Mouse (Mus musculus): ENCODE data around the gene Cmbl. TPM values are rescaled to one million over a fixed set of nuclear protein-coding genes. Genes with fewer than 3 reads are reported as not detected.

Cmbl gene
- polyA plus RNA-seq, 1 experiment: 17.1 TPM

GRCm38 (mm10) chr15:31530659-31531445, 34.3 kb upstream of the Cmbl start, which contains the start of gene March6:
Gene March6 (minus strand): TSS chr15:31531053.
- Histone ChIP-seq H3K4me1 (ENCODE audit: control insufficient read depth, insufficient read depth, low read length) (peaks cover 4% of the 10 kb centered on the region; the same call in 1 of the 2 replicates), H3K27me3 (ENCODE audit: control insufficient read depth, insufficient read depth, low read length) (no peaks in the 10 kb centered on the region), H3K4me3 (replicated peaks; ENCODE audit: insufficient read depth, low read depth, low read length) (peak within 1 kb of the TSS; percentile 87), H3K27ac (ENCODE audit: insufficient read depth, low read length) (peak within 1 kb of the TSS; percentile 97)
- DNase-seq: peak; percentile 93 to 95
- TF ChIP-seq POLR2A (IDR thresholded peaks at IDR 0.05; ENCODE audit: borderline replicate concordance, insufficient read depth, low read length): peak; percentile 82; the same call in 1 of the 2 replicates
- TF ChIP-seq CTCF (IDR thresholded peaks at IDR 0.05; ENCODE audit: borderline replicate concordance, insufficient read depth, low read depth, low read length): no peak
- whole genome bisulfite sequencing: under 1% methylated on average over 109 of the region's 132 CpGs

GRCm38 (mm10) chr15:31531446-31532330, 33.5 kb upstream of the Cmbl start:
- no peaks in the 10 kb centered on the region for H3K27me3 ChIP-seq (ENCODE audit: control insufficient read depth, insufficient read depth, low read length)
- TF ChIP-seq CTCF (IDR thresholded peaks at IDR 0.05; ENCODE audit: borderline replicate concordance, insufficient read depth, low read depth, low read length): no peak
- TF ChIP-seq POLR2A (IDR thresholded peaks at IDR 0.05; ENCODE audit: borderline replicate concordance, insufficient read depth, low read length): no peak
- peak in 1 of 2 experiments; percentile 39 for DNase-seq
- H3K27ac ChIP-seq (ENCODE audit: insufficient read depth, low read length): peak overlapping the region; percentile 97
- peaks cover 4% of the 10 kb centered on the region; the same call in 1 of the 2 replicates for H3K4me1 ChIP-seq (ENCODE audit: control insufficient read depth, insufficient read depth, low read length)
- 11% methylated on average over 16 of the region's 16 CpGs for WGBS
- peak overlapping the region; percentile 69 for H3K4me3 ChIP-seq (replicated peaks; ENCODE audit: insufficient read depth, low read depth, low read length)

- Histone ChIP-seq H3K27me3 (ENCODE audit: control insufficient read depth, insufficient read depth, low read length) (no peaks in the 10 kb centered on the region), H3K4me1 (ENCODE audit: control insufficient read depth, insufficient read depth, low read length) (peaks cover 4% of the 10 kb centered on the region; the same call in 1 of the 2 replicates), H3K4me3 (replicated peaks; ENCODE audit: insufficient read depth, low read depth, low read length) (no peak overlapping the region), H3K27ac (ENCODE audit: insufficient read depth, low read length) (no peak overlapping the region)
- DNase-seq: no peak
- WGBS: 73% methylated on average over 2 of the region's 2 CpGs
- TF ChIP-seq CTCF (IDR thresholded peaks at IDR 0.05; ENCODE audit: borderline replicate concordance, insufficient read depth, low read depth, low read length): no peak
- no peak for TF ChIP-seq POLR2A (IDR thresholded peaks at IDR 0.05; ENCODE audit: borderline replicate concordance, insufficient read depth, low read length)
These were observed 32.7 kb upstream of the Cmbl start for GRCm38 (mm10) chr15:31532331-31533021.

GRCm38 (mm10) chr15:31533529-31533928, 31.7 kb upstream of the Cmbl start:
- no peak for DNase-seq
- TF ChIP-seq POLR2A (IDR thresholded peaks at IDR 0.05; ENCODE audit: borderline replicate concordance, insufficient read depth, low read length): no peak
- no peak for TF ChIP-seq CTCF (IDR thresholded peaks at IDR 0.05; ENCODE audit: borderline replicate concordance, insufficient read depth, low read depth, low read length)
- WGBS: 44% methylated on average over 2 of the region's 2 CpGs
- H3K4me1 ChIP-seq (ENCODE audit: control insufficient read depth, insufficient read depth, low read length): peaks cover 4% of the 10 kb centered on the region; the same call in 1 of the 2 replicates
- H3K27ac ChIP-seq (ENCODE audit: insufficient read depth, low read length): no peak overlapping the region
- H3K27me3 ChIP-seq (ENCODE audit: control insufficient read depth, insufficient read depth, low read length): no peaks in the 10 kb centered on the region
- no peak overlapping the region for H3K4me3 ChIP-seq (replicated peaks; ENCODE audit: insufficient read depth, low read depth, low read length)

- H3K4me3 ChIP-seq (replicated peaks; ENCODE audit: insufficient read depth, low read depth, low read length): no peak overlapping the region
These were observed 30.5 kb upstream of the Cmbl start for GRCm38 (mm10) chr15:31534421-31535258.

GRCm38 (mm10) chr15:31535259-31535855, 29.8 kb upstream of the Cmbl start:
- Histone ChIP-seq H3K4me1 (ENCODE audit: control insufficient read depth, insufficient read depth, low read length) (0 out of 2 replicates have a peak, but pooled peaks cover 4% of the 10 kb centered on the region), H3K27me3 (ENCODE audit: control insufficient read depth, insufficient read depth, low read length) (no peaks in the 10 kb centered on the region), H3K4me3 (replicated peaks; ENCODE audit: insufficient read depth, low read depth, low read length) (no peak overlapping the region), H3K27ac (ENCODE audit: insufficient read depth, low read length) (no peak overlapping the region)
- no peak for TF ChIP-seq CTCF (IDR thresholded peaks at IDR 0.05; ENCODE audit: borderline replicate concordance, insufficient read depth, low read depth, low read length)
- no peak for TF ChIP-seq POLR2A (IDR thresholded peaks at IDR 0.05; ENCODE audit: borderline replicate concordance, insufficient read depth, low read length)
- DNase-seq: no peak
- WGBS: 15% methylated on average over 8 of the region's 8 CpGs

More at GRCm38 (mm10) chr15:31534421-31535258, 30.5 kb upstream of the Cmbl start:
- H3K27ac ChIP-seq (ENCODE audit: insufficient read depth, low read length): no peak overlapping the region
- TF ChIP-seq CTCF (IDR thresholded peaks at IDR 0.05; ENCODE audit: borderline replicate concordance, insufficient read depth, low read depth, low read length): no peak
- TF ChIP-seq POLR2A (IDR thresholded peaks at IDR 0.05; ENCODE audit: borderline replicate concordance, insufficient read depth, low read length): no peak
- 0 out of 2 replicates have a peak, but pooled peaks cover 4% of the 10 kb centered on the region for H3K4me1 ChIP-seq (ENCODE audit: control insufficient read depth, insufficient read depth, low read length)
- H3K27me3 ChIP-seq (ENCODE audit: control insufficient read depth, insufficient read depth, low read length): no peaks in the 10 kb centered on the region
- 64% methylated on average over 7 of the region's 7 CpGs for WGBS
- DNase-seq: no peak

Measured in cerebellum, adult 2 months (tissue).